Mouse (Mus musculus) C2C12 (cell line): ENCODE results near the gene Gm11444.

Source experiments
- CTCF ChIP-seq: IDR thresholded peaks from one replicate; pipeline ENCODE4 v1.5.1; 2011; ENCODE audit not compliant: control insufficient read depth, insufficient read depth, insufficient read length
- FOSL1 ChIP-seq: IDR thresholded peaks from one replicate; pipeline ENCODE4 v1.8.0; 2011; ENCODE audit warnings: mild to moderate bottlenecking, low read length; ENCODE audit not compliant: poor library complexity, insufficient read depth, severe bottlenecking
- MYOD1 ChIP-seq: IDR thresholded peaks from one replicate; pipeline ENCODE4 v1.6.1; 2011; ENCODE audit warnings: low read depth; ENCODE audit not compliant: control insufficient read depth, insufficient read length
- MYOG ChIP-seq: IDR thresholded peaks from one replicate; pipeline ENCODE4 v1.6.1; 2011; ENCODE audit not compliant: control insufficient read depth, insufficient read length; ENCODE audit errors: extremely low read depth
- USF1 ChIP-seq: IDR thresholded peaks from one replicate; pipeline ENCODE4 v1.6.1; 2011; ENCODE audit warnings: low read depth, mild to moderate bottlenecking, control low read depth, moderate library complexity

- TF ChIP-seq MYOD1 (no peak), CTCF (no peak), FOSL1 (no peak), USF1 (no peak), MYOG (no peak)
These were observed 18.4 kb downstream of the Gm11444 start for GRCm38 (mm10) chr11:85831656-85832230.
